Mouse (Mus musculus) kidney, postnatal 25 days (tissue): Measurements from ENCODE around the gene Ccdc6.

ENCODE experiments used
- DNase-seq, 2 experiments: peaks; one replicate each; pipeline ENCODE4 v3.0.0; 2021; ENCODE audit warnings: mixed read lengths in 2 of 2

The Ccdc6 gene

GRCm38 (mm10) chr10:70135680-70136079 lies 38.8 kb downstream of the Ccdc6 start:
- DNase-seq, result peak in 1 of 2 experiments; percentile 65

GRCm38 (mm10) chr10:70137652-70138051 lies 40.7 kb downstream of the Ccdc6 start:
- no peak for DNase-seq

GRCm38 (mm10) chr10:70138150-70138549 lies 41.2 kb downstream of the Ccdc6 start:
- DNase-seq, result no peak

- DNase-seq, result no peak
Measured at GRCm38 (mm10) chr10:70139368-70139767, 42.4 kb downstream of the Ccdc6 start.

GRCm38 (mm10) chr10:70140414-70140813 lies 43.5 kb downstream of the Ccdc6 start:
- no peak for DNase-seq

GRCm38 (mm10) chr10:70142623-70143022 lies 45.7 kb downstream of the Ccdc6 start:
- no peak for DNase-seq

GRCm38 (mm10) chr10:70144004-70144557 lies 47.2 kb downstream of the Ccdc6 start:
- DNase-seq, result no peak

- no peak for DNase-seq
Measured at GRCm38 (mm10) chr10:70145873-70146272, 49.0 kb downstream of the Ccdc6 start.

GRCm38 (mm10) chr10:70149093-70149492 lies 52.2 kb downstream of the Ccdc6 start:
- DNase-seq, result peak; percentile 45 to 59

- DNase-seq, result no peak
Measured at GRCm38 (mm10) chr10:70150301-70150700, 53.4 kb downstream of the Ccdc6 start.

- no peak for DNase-seq
Measured at GRCm38 (mm10) chr10:70151171-70151570, 54.2 kb downstream of the Ccdc6 start.

- DNase-seq, result peak; percentile 35 to 65
Measured at GRCm38 (mm10) chr10:70152190-70152743, 55.3 kb downstream of the Ccdc6 start.

- DNase-seq, result no peak
Measured at GRCm38 (mm10) chr10:70153810-70154209, 56.9 kb downstream of the Ccdc6 start.

- peak; percentile 48 to 62 for DNase-seq
Measured at GRCm38 (mm10) chr10:70156431-70157165, 59.7 kb downstream of the Ccdc6 start.

- no peak for DNase-seq
Measured at GRCm38 (mm10) chr10:70159651-70160320, 62.9 kb downstream of the Ccdc6 start.

- DNase-seq, result no peak
Measured at GRCm38 (mm10) chr10:70160811-70161210, 63.9 kb downstream of the Ccdc6 start.

GRCm38 (mm10) chr10:70161504-70161903 lies 64.6 kb downstream of the Ccdc6 start:
- no peak for DNase-seq

- no peak for DNase-seq
Measured at GRCm38 (mm10) chr10:70163681-70164080, 66.8 kb downstream of the Ccdc6 start.

GRCm38 (mm10) chr10:70165877-70166276 lies 69.0 kb downstream of the Ccdc6 start:
- peak in 1 of 2 experiments; percentile 52 for DNase-seq

- no peak for DNase-seq
Measured at GRCm38 (mm10) chr10:70166427-70166826, 69.5 kb downstream of the Ccdc6 start.

- no peak for DNase-seq
Measured at GRCm38 (mm10) chr10:70167625-70168024, 70.7 kb downstream of the Ccdc6 start.

GRCm38 (mm10) chr10:70168396-70168795 lies 71.5 kb downstream of the Ccdc6 start:
- DNase-seq, result no peak

- no peak for DNase-seq
Measured at GRCm38 (mm10) chr10:70169044-70169443, 72.1 kb downstream of the Ccdc6 start.

GRCm38 (mm10) chr10:70173314-70173713 lies 76.4 kb downstream of the Ccdc6 start:
- peak; percentile 84 to 89 for DNase-seq
